Mouse (Mus musculus) embryonic fibroblast, embryonic 13.5 days (primary cell): ENCODE data around the gene Zbtb46.

ENCODE experiments used
- CTCF ChIP-seq: IDR thresholded peaks from 2 replicates; pipeline ENCODE4 v1.5.1; 2011; ENCODE audit warnings: mild to moderate bottlenecking, control low read depth, low read length, moderate library complexity, borderline replicate concordance; ENCODE audit not compliant: insufficient read depth
- POLR2A ChIP-seq: IDR thresholded peaks from 2 replicates; pipeline ENCODE4 v1.6.1; 2011; ENCODE audit warnings: low read depth, mild to moderate bottlenecking, control low read depth, low read length, moderate library complexity

GRCm38 (mm10) chr2:181370001-181370400 lies 89.2 kb downstream of the Zbtb46 start:
- TF ChIP-seq CTCF: no peak
- TF ChIP-seq POLR2A: no peak
